Mouse (Mus musculus): ENCODE results near the gene Smarca4.

Smarca4 gene

GRCm38 (mm10) chr9:21751347-21751746 is 135.4 kb downstream of the Smarca4 start:
- no peak for DNase-seq (ENCODE audit: low spot score in 2 of 2)

GRCm38 (mm10) chr9:21752252-21752792 is 136.4 kb downstream of the Smarca4 start:
- DNase-seq (ENCODE audit: low spot score in 2 of 2), result peak; percentile 30 to 65

Measured in urinary bladder, postnatal 36 days (tissue).